Mouse (Mus musculus) C2C12 (cell line): ENCODE results near the gene Ly6g6f.

Experiments
- CEBPB ChIP-seq: IDR thresholded peaks from one replicate; pipeline ENCODE4 v1.6.1; 2011; ENCODE audit warnings: low read depth, mild to moderate bottlenecking, control low read depth, moderate library complexity
- CTCF ChIP-seq: IDR thresholded peaks from one replicate; pipeline ENCODE4 v1.5.1; 2011; ENCODE audit not compliant: control insufficient read depth, insufficient read depth, insufficient read length
- FOSL1 ChIP-seq: IDR thresholded peaks from one replicate; pipeline ENCODE4 v1.8.0; 2011; ENCODE audit warnings: mild to moderate bottlenecking, low read length; ENCODE audit not compliant: poor library complexity, insufficient read depth, severe bottlenecking
- MAX ChIP-seq: IDR thresholded peaks from one replicate; pipeline ENCODE4 v1.6.1; 2011; ENCODE audit warnings: mild to moderate bottlenecking, control low read depth
- MYOD1 ChIP-seq: IDR thresholded peaks from one replicate; pipeline ENCODE4 v1.6.1; 2011; ENCODE audit warnings: low read depth; ENCODE audit not compliant: control insufficient read depth, insufficient read length
- USF1 ChIP-seq: IDR thresholded peaks from one replicate; pipeline ENCODE4 v1.6.1; 2011; ENCODE audit warnings: low read depth, mild to moderate bottlenecking, control low read depth, moderate library complexity

DNA sequence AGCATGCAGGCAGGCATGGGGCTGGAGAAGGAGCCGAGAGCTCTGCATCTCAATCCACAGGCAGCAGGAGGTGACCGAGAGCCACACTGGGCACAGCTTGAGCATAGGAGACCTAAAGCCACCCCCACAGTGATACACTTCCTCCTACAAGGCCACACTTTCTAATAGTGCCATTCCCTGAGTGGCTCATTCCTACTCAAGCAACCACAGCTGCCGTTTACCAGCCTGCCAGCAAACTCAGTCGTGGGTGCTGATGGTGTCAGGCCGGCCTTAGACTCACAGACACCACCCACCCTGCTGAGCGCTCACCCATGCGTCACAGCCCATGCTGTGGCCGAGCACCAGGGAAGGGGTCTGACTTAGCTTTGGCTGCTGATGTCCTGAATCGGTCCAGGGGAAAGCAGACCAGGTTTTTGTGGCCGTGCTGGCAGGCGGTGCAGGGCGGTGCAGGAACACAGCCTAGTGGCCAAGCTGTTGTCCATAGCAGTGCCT, 11.8 kb upstream of the Ly6g6f start:
- TF ChIP-seq CTCF (no peak), USF1 (no peak), MAX (no peak), FOSL1 (no peak), MYOD1 (no peak), CEBPB (no peak)
